Mouse (Mus musculus) embryonic facial prominence, embryonic 13.5 days (tissue): ENCODE data around the gene Rnf187. TPM values are rescaled to one million over a fixed set of nuclear protein-coding genes. Genes with fewer than 3 reads are reported as not detected.

Experiments
- ATAC-seq: fragments of 200-750 bp; cut with Nextera tagmentation; 2 replicates; pipeline ENCODE4 v1.8.0; 2017; ENCODE audit warnings: low read depth; ENCODE audit not compliant: insufficient number of reproducible peaks, insufficient read depth, low FRiP score, low TSS enrichment
- H3K27ac ChIP-seq: fragments of 300-500 bp; sonication (generic); 2 replicates; pipeline ENCODE4 v1.5.1; 2015; ENCODE audit warnings: moderate library complexity, mild to moderate bottlenecking, inconsistent platforms
- H3K27me3 ChIP-seq: fragments of 300-500 bp; sonication (generic); 2 replicates; pipeline ENCODE4 v1.6.1; 2015; ENCODE audit warnings: mild to moderate bottlenecking, inconsistent platforms
- H3K36me3 ChIP-seq: fragments of 300-500 bp; sonication (generic); 2 replicates; pipeline ENCODE4 v1.6.1; 2015; ENCODE audit warnings: mild to moderate bottlenecking, inconsistent platforms
- H3K4me1 ChIP-seq: fragments of 300-500 bp; sonication (generic); 2 replicates; pipeline ENCODE4 v1.6.1; 2015; ENCODE audit warnings: inconsistent platforms
- H3K4me2 ChIP-seq: fragments of 300-500 bp; sonication (generic); 2 replicates; pipeline ENCODE4 v1.6.1; 2015; ENCODE audit warnings: moderate library complexity, mild to moderate bottlenecking, inconsistent platforms
- H3K4me3 ChIP-seq: fragments of 300-500 bp; sonication (generic); 2 replicates; pipeline ENCODE4 v1.5.1; 2015; ENCODE audit warnings: mild to moderate bottlenecking, inconsistent platforms
- H3K9ac ChIP-seq: fragments of 300-500 bp; sonication (generic); 2 replicates; pipeline ENCODE4 v1.6.1; 2015; ENCODE audit warnings: mild to moderate bottlenecking, inconsistent platforms
- H3K9me3 ChIP-seq: fragments of 300-500 bp; sonication (generic); 2 replicates; pipeline ENCODE4 v1.6.1; 2016; ENCODE audit warnings: inconsistent platforms
- WGBS: fragments of 180-500 bp; shearing (Covaris S2); methylation state at CpG from one replicate; pipeline ENCODE4 v1.1.7; 2015; ENCODE audit warnings: mixed read lengths; 5-methylcytosine and 5-hydroxymethylcytosine counted together
- polyA plus RNA-seq: library from polyadenylated mRNA; unstranded; fragments of >200 nt; fragmentation: Nextera tagmentation; extraction: Ambion mirVana; gene quantifications from 2 replicates; pipeline ENCODE4 v1.2.1, GENCODE M21; 2015

Rnf187 gene
- polyA plus RNA-seq, 1 experiment from 2014 or later: 255 TPM

DNA sequence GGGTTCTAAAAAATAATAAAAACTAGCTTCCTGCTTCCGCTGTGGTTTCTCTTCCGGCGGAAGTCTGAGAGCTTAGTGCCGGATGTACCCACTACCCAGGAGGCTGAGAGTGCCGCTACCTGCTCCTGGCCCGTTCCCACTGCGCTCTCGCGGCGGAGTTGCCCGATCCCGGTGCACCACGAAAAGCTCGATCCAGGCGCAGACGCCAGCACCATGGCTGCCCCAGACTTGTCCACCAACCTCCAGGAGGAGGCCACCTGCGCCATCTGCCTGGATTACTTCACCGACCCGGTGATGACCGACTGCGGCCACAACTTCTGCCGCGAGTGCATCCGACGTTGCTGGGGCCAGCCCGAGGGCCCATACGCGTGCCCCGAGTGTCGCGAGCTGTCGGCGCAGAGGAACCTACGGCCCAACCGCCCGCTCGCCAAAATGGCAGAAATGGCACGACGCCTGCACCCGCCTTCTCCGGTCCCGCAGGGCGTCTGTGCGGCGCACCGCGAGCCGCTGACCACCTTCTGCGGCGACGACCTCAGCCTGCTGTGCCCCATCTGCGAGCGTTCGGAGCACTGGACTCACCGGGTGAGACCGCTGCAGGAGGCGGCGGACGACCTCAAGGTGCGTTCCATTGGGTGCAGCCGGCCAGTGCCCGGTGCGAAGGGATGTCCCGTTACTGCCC is 39.5 kb upstream of the Rnf187 start, which contains the start of gene Trim11:
TSS of gene Trim11 (plus strand) at position 67 of the 679 bp plus-strand sequence.
- H3K27me3 ChIP-seq: no peaks in the 10 kb centered on the region
- peak; percentile 43 for ATAC-seq
- H3K4me3 ChIP-seq: peak within 1 kb of the TSS; percentile 99
- peak within 1 kb of the TSS; percentile 97 for H3K9ac ChIP-seq
- peaks cover 32% of the 10 kb centered on the region for H3K4me1 ChIP-seq
- H3K27ac ChIP-seq: peak within 1 kb of the TSS; percentile 73
- H3K36me3 ChIP-seq: peaks cover 27% of the 10 kb centered on the region
- under 1% methylated on average over 64 of the region's 64 CpGs for WGBS
- peak within 1 kb of the TSS; percentile 99 for H3K4me2 ChIP-seq
- H3K9me3 ChIP-seq: no peaks in the 10 kb centered on the region

DNA sequence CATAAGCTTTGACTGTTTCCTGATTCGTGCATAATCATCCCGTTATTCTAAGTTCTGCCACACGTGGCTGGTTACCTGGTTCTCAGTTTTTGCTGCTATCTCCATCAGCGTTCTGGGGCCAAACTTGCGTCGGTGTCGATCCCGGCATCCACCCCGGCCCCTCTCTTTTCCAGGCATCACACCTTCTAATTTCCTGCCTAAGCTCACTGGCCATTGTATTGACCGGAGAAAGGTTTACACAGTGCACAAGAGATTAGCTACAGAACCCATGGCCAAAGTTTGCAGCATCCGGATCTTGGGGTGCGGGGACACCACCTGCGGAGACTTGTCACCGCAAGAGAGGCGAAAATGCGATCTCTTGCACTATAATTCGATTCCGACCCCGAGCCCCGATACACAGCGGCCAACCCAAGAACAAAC is 38.9 kb upstream of the Rnf187 start:
- no peak for ATAC-seq
- Histone ChIP-seq H3K27ac (peak overlapping the region; percentile 48; the same call in 1 of the 2 replicates), H3K9ac (peak overlapping the region; percentile 97), H3K4me1 (peaks cover 32% of the 10 kb centered on the region), H3K4me2 (peak overlapping the region; percentile 99), H3K36me3 (peaks cover 23% of the 10 kb centered on the region), H3K9me3 (no peaks in the 10 kb centered on the region), H3K4me3 (peak overlapping the region; percentile 99), H3K27me3 (no peaks in the 10 kb centered on the region)
- WGBS: under 1% methylated on average over 21 of the region's 21 CpGs

DNA sequence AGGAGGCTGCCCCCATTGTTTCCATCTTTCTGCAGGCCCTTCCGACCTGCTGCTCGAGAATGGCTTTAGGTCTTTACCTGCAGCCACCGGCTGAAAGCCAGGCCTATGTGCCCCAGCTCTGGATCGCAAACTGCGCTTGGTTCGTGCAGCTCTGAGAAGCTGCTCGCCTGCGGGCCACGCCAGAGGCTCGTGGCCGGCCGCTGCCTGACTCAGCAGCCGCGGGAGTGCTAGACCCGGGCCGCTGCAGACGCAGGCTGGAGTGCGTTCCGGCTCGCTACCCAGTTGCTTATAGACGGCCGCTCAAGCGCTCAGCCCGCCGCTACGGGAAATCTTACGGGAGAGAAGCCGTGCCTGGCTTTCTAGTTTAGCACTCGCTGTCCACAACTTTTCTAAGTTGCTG is 38.4 kb upstream of the Rnf187 start:
- peak overlapping the region; percentile 99 for H3K4me3 ChIP-seq
- under 1% methylated on average over 29 of the region's 29 CpGs for WGBS
- peaks cover 22% of the 10 kb centered on the region for H3K36me3 ChIP-seq
- peaks cover 32% of the 10 kb centered on the region for H3K4me1 ChIP-seq
- H3K27ac ChIP-seq: peak overlapping the region; percentile 48; the same call in 1 of the 2 replicates
- H3K4me2 ChIP-seq: peak overlapping the region; percentile 99
- no peak for ATAC-seq
- peak overlapping the region; percentile 97 for H3K9ac ChIP-seq
- H3K27me3 ChIP-seq: no peaks in the 10 kb centered on the region
- H3K9me3 ChIP-seq: no peaks in the 10 kb centered on the region

DNA sequence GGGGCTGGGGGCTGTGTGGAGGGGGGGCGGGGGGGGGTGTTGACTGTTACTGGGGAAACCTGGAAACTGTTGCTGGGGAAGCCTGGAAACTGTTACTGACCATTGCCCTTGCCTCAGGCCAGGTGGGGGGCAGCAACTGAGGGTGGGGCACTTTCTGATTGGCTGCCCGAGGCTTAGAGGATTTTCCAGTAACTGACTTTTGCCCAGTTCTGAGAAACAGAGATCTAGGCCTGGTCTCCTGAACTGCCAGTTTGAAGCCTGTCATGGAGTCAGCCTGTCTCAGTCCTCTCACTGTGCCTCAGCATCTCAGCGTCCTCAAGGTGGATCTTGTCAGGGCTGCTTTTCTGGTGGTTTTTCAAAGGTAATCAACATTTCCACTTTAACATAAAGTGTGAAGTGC is 35.7 kb upstream of the Rnf187 start:
- Histone ChIP-seq H3K9me3 (no peaks in the 10 kb centered on the region), H3K36me3 (peaks cover 30% of the 10 kb centered on the region), H3K9ac (no peak overlapping the region), H3K4me3 (no peak overlapping the region), H3K27me3 (no peaks in the 10 kb centered on the region), H3K4me1 (peaks cover 13% of the 10 kb centered on the region), H3K4me2 (no peak overlapping the region), H3K27ac (no peak overlapping the region)
- 81% methylated on average over 3 of the region's 3 CpGs for WGBS
- no peak for ATAC-seq

DNA sequence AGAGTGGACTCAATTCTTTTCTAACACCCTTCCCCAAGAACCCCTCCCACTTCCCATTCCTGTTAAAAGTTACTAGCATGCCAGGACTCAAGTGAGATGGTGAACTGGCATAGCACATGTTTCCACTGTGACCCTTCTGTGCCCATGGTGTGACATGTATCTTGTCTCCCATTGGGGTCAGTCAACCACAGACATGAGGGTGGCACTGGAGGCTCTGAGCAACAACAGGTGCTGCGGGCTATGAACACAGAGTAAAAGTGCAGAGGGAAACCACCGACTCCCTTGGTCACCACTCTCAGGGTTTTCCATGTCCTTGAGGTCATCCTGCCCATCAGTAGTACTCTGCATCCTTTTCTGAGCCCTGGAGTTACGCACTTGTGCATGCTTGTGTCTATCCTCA is 33.1 kb upstream of the Rnf187 start:
- Histone ChIP-seq H3K9me3 (no peaks in the 10 kb centered on the region), H3K27me3 (no peaks in the 10 kb centered on the region), H3K4me2 (no peak overlapping the region), H3K9ac (no peak overlapping the region), H3K4me3 (no peak overlapping the region), H3K36me3 (peaks cover 34% of the 10 kb centered on the region), H3K4me1 (peaks cover under 1% of the 10 kb centered on the region; the same call in 1 of the 2 replicates), H3K27ac (no peak overlapping the region)
- 92% methylated on average over 3 of the region's 3 CpGs for WGBS
- ATAC-seq: no peak

DNA sequence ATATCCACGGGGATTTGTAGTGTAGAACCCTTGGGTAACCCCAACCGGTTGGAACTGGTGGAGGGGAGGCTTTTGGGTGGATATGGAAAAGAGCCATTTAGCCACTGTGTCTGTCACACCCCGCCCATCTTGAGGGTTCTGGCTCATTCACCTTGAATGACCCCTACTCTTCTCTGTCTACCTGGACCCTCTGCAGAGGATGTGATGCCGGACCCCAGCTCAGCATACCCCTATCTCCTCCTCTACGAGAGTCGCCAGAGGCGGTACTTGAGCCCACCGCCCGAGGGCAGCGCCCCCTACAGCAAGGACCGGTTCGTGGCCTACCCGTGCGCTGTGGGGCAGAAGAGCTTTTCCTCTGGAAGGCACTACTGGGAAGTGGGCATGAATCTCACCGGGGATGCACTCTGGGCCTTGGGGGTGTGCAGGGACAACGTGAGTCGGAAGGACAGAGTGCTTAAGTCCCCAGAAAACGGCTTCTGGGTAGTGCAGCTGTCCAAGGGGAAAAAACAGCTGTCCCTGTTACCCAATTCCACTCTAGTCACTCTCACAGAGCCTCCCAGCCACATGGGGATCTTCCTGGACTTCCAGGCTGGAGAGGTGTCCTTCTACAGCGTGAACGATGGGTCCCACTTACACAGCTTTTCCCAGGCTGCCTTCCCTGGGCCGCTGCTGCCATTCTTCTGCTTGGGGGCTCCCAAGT is 32.3 kb upstream of the Rnf187 start:
- Histone ChIP-seq H3K9ac (no peak overlapping the region), H3K4me2 (no peak overlapping the region), H3K36me3 (peaks cover 34% of the 10 kb centered on the region), H3K27me3 (no peaks in the 10 kb centered on the region), H3K9me3 (no peaks in the 10 kb centered on the region), H3K4me3 (no peak overlapping the region), H3K27ac (no peak overlapping the region), H3K4me1 (no peaks in the 10 kb centered on the region)
- 90% methylated on average over 21 of the region's 21 CpGs for WGBS
- ATAC-seq: no peak; the same call in 1 of the 2 replicates

DNA sequence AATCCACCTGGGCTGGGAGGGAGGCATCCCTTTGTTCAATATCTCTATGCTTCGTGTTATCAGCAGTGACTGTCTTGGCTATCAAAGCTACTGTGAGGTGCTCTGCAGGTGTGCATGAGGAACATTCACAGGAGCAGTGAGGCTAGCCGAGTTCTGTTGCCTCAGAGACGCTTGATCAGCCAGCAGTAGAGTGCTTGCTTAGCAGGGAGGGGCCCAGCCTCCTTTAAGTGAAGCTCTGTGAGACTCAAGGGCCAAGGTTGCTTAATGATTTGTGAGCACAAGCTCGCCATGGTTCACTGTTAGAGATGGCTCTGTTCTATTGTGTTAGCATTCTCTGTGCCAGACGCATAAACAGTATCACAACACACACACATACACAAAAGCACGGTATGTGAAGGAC is 30.9 kb upstream of the Rnf187 start:
- Histone ChIP-seq H3K36me3 (peaks cover 32% of the 10 kb centered on the region), H3K27me3 (no peaks in the 10 kb centered on the region), H3K4me1 (no peaks in the 10 kb centered on the region), H3K4me3 (no peak overlapping the region), H3K9ac (no peak overlapping the region), H3K4me2 (no peak overlapping the region), H3K27ac (no peak overlapping the region), H3K9me3 (no peaks in the 10 kb centered on the region)
- WGBS: 81% methylated on average over 6 of the region's 6 CpGs
- no peak for ATAC-seq

DNA sequence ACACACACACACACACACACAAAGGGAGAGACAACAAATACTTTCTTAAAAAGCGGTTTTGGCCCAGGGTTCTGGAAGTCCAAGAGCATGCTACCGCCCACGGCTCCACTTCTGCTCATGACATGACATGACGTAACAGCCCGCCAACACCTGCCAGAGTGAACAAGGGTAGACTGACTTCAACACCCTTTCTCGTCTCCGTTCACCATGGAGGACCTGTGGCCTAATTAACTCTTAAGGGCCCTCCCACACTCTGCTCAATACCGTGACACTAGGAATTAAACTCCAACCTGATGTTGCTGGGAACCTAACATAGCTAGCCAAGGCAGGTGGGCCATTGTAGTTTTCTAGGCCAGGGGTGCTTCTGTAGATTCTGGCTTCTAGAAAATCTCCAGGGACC is 30.3 kb upstream of the Rnf187 start:
- no peak overlapping the region for H3K4me2 ChIP-seq
- no peak overlapping the region for H3K4me3 ChIP-seq
- H3K27ac ChIP-seq: no peak overlapping the region
- ATAC-seq: no peak
- 87% methylated on average over 8 of the region's 8 CpGs for WGBS
- H3K36me3 ChIP-seq: peaks cover 26% of the 10 kb centered on the region
- H3K9ac ChIP-seq: no peak overlapping the region
- no peaks in the 10 kb centered on the region for H3K9me3 ChIP-seq
- H3K27me3 ChIP-seq: peaks cover 3% of the 10 kb centered on the region
- H3K4me1 ChIP-seq: no peaks in the 10 kb centered on the region

DNA sequence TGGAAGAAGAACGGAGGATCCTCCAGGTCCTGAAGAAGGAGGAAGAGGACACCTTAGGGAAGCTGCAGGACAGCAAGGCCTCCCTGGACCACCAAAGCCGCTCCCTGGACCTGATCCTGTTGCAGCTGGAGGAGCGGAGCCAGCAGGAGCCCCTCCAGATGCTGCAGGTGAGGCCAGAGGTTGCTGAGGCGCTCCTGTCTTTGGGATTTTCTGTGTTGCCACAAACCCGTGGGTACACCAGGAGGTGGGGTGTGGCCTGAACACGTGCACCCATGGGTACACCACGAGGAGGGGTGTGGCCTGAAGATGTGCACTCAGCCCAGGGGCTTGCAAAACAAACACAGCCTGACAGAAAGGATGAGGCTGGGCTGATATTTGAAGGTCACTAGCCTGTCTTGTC is 29.8 kb upstream of the Rnf187 start:
- WGBS: 83% methylated on average over 7 of the region's 7 CpGs
- Histone ChIP-seq H3K27ac (no peak overlapping the region), H3K9ac (no peak overlapping the region), H3K4me2 (no peak overlapping the region), H3K4me3 (no peak overlapping the region), H3K27me3 (peaks cover 8% of the 10 kb centered on the region), H3K9me3 (no peaks in the 10 kb centered on the region), H3K4me1 (0 out of 2 replicates have a peak, but pooled peaks cover under 1% of the 10 kb centered on the region), H3K36me3 (peaks cover 24% of the 10 kb centered on the region)
- ATAC-seq: no peak

DNA sequence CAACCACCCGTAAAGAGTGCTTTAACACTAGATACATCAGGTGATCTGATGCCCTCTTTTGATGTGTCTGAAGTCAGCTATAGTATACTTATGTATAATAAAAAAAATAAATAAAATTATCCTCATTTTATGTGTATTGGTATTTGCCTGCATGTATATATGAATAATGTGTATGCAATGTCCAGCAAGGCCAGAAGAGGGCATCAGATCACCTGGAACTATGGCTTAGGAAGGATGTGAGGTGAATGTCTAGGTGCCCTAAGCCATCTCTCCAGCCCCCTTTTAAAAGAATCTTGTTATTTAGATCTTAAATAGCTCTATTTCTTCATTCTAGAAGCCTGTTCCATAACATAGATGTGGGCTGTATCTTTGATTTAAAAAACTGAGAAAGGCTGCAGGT is 28.6 kb upstream of the Rnf187 start:
- peaks cover 20% of the 10 kb centered on the region for H3K36me3 ChIP-seq
- no peak overlapping the region for H3K27ac ChIP-seq
- H3K4me3 ChIP-seq: no peak overlapping the region
- no peaks in the 10 kb centered on the region for H3K9me3 ChIP-seq
- peaks cover 20% of the 10 kb centered on the region for H3K27me3 ChIP-seq
- no peak overlapping the region for H3K4me2 ChIP-seq
- WGBS: 92% methylated on average over 1 of the region's 1 CpGs
- H3K9ac ChIP-seq: no peak overlapping the region
- H3K4me1 ChIP-seq: 0 out of 2 replicates have a peak, but pooled peaks cover 4% of the 10 kb centered on the region
- no peak for ATAC-seq

DNA sequence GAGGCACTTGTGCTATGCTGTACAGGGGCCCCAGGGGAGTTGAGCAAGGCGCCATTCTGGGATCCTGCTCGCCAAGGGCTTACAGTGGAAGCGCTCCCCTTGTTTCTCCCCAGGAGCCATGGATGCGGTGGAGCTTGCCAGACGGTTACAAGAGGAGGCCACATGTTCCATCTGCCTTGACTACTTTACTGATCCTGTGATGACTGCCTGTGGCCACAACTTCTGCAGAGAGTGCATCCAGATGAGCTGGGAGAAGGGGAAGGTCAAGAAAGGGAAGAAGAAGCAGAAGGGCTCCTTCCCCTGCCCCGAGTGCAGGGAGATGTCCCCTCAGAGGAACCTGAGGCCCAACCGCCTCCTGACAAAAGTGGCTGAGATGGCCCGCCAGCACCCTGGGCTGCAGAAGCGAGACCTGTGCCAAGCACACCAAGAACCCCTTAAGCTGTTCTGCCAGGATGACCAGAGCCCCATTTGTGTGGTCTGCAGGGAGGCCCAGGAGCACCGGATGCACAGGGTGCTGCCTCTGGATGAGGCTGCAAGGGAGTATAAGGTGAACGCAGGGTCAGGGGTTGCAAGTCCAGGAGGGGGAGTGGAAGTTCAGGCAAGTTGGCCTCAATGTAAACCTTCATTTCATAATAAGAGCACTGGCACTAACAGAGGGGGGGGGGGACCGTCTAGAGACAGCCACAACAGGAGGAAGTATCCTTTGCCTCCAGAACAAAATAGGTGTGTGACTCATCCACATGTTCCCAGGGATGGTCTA is 26.5 kb upstream of the Rnf187 start:
- WGBS: 44% methylated on average over 12 of the region's 12 CpGs
- H3K9ac ChIP-seq: 0 out of 2 replicates have a peak overlapping the region, but pooled peaks have one; percentile 27
- H3K27ac ChIP-seq: no peak overlapping the region
- 0 out of 2 replicates have a peak, but pooled peaks cover 4% of the 10 kb centered on the region for H3K4me1 ChIP-seq
- H3K9me3 ChIP-seq: no peaks in the 10 kb centered on the region
- no peak overlapping the region for H3K4me2 ChIP-seq
- no peak overlapping the region for H3K4me3 ChIP-seq
- ATAC-seq: no peak
- peaks cover 10% of the 10 kb centered on the region for H3K36me3 ChIP-seq
- H3K27me3 ChIP-seq: peaks cover 32% of the 10 kb centered on the region
